Mouse (Mus musculus) erythroblast, adult 5-6 weeks (primary cell): ENCODE data around the gene Mettl5. TPM values are rescaled to one million over a fixed set of nuclear protein-coding genes. Genes with fewer than 3 reads are reported as not detected.
A peak's percentile ranks its signal among the peaks of the same experiment; 100 is the strongest.
"Not testable (repeated sequence)": the region's sequence is repeated elsewhere in the genome, so short reads cannot be mapped to it uniquely, and the experiment has no call there.

ENCODE experiments used
- ATAC-seq: replicated peaks from 2 replicates; pipeline ENCODE4 v1.8.0; 2016; ENCODE audit warnings: moderate number of reproducible peaks, mild to moderate bottlenecking, moderate TSS enrichment, inconsistent platforms; ENCODE audit not compliant: poor library complexity, low FRiP score, severe bottlenecking
- total RNA-seq, 2 experiments: library from RNA; stranded (forward) in 1 of 2; stranded (reverse) in 1 of 2; fragments of 150-400 nt in 1 of 2; fragments of 200-764, 138-1000 nt in 1 of 2; gene quantifications; 2 replicates each; pipeline versions ENCODE4 v1.2.3 to v1.2.4; 2015 to 2017; ENCODE audit warnings: low replicate concordance in 2 of 2

The Mettl5 gene
- 22.8 and 34.0 TPM in 2 replicates for total RNA-seq (2015; ENCODE audit: low replicate concordance)
- 33.3 and 50.2 TPM in 2 replicates for total RNA-seq (2017; ENCODE audit: low replicate concordance)

GRCm38 (mm10) chr2:69885451-69886305, at the start of gene Mettl5:
Mettl5 (minus strand) TSS chr2:69885615.
- peak; percentile 99 for ATAC-seq

DNA sequence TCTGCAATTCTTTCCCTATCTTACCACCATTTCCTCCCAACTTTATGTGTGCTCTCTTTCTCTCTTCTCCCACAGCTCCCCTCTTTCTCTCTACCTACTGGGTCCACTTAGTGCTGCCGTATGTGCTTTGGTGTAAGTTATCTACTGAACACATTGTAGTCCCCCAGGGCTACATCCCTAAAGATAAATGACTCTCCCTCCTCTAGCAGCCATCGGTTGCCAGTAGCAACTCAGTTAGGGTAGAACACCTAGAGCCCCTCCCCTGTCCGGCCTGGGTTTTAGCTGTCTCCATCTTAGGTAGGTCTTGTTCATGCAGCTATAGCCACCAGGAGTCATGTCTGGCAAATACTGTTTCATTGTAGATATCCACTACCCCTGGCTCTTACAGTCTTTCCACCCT, 39.5 kb upstream of the Mettl5 start:
- peak; percentile 84 for ATAC-seq

DNA sequence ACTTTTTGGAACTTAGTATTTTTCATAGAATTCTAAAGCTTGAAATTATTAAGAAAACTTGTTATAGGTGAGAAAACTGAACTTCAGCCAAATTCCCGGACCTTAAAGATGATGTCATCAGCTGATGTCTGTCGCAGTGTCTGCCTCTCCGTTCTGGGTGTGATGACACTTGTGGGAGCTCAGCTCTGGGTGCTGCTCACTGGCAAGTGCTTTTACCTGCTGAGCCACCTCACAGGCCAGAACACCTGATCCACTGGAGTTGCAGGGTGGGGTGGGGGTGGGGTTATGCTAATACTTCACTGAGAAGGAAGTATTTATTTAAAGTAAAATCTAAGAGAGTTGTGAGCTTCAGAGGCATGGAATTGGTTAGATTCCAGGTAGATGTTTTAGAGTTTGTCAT, 31.9 kb upstream of the Mettl5 start:
- ATAC-seq = no peak

- ATAC-seq = no peak
Observed at GRCm38 (mm10) chr2:69912801-69913200, 27.4 kb upstream of the Mettl5 start.

DNA sequence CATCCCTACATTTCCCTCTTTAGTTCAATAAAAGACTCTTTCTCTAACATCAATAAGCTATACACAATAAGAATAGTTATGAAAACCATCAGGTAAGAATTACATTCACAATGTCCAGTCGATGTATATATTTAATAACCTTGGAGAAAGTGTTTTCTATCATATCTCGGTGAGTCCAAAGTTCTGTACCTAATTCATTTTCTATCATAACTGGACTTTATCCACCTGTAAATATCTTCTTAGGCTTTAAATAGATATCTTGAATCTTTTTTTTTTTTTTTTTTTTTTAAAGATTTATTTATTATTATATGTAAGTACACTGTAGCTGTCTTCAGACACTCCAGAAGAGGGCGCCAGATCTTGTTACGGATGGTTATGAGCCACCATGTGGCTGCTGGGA, 22.0 kb upstream of the Mettl5 start:
- not testable (repeated sequence) for ATAC-seq

- ATAC-seq = no peak
Observed at GRCm38 (mm10) chr2:69903541-69903940, 18.1 kb upstream of the Mettl5 start.

GRCm38 (mm10) chr2:69897618-69898575, 12.5 kb upstream of the Mettl5 start:
- ATAC-seq = peak; percentile 78

- ATAC-seq = peak; percentile 90
Observed at GRCm38 (mm10) chr2:69897039-69897617, 11.7 kb upstream of the Mettl5 start, which contains the start of gene Ubr3. Ubr3 (plus strand) TSS chr2:69897246.

- ATAC-seq = no peak
Observed at GRCm38 (mm10) chr2:69896224-69896581, 10.8 kb upstream of the Mettl5 start.

- no peak for ATAC-seq
Observed at GRCm38 (mm10) chr2:69895502-69896223, 10.2 kb upstream of the Mettl5 start.

GRCm38 (mm10) chr2:69893891-69894290, 8.5 kb upstream of the Mettl5 start:
- ATAC-seq = no peak

DNA sequence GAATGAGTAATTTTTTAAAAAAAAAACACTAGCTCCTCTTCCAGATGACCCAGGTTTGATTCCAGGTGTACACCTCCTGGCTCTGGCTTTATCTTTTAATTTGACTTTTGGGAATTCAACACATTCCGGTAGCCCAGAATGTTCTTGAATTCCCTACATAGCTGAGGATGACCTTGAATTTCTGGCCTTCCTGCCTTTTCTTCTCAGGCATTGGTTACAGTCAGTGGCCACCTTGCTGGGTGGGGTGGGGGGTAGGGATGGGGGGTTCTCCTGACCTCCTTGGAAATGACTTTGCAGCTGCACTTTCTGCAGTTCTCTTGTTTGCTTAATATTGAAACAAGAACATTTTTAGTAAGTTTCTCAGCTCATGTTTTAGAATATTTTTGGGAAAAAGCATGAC, 7.7 kb upstream of the Mettl5 start:
- no peak for ATAC-seq

GRCm38 (mm10) chr2:69890843-69891242, 5.4 kb upstream of the Mettl5 start:
- no peak for ATAC-seq

DNA sequence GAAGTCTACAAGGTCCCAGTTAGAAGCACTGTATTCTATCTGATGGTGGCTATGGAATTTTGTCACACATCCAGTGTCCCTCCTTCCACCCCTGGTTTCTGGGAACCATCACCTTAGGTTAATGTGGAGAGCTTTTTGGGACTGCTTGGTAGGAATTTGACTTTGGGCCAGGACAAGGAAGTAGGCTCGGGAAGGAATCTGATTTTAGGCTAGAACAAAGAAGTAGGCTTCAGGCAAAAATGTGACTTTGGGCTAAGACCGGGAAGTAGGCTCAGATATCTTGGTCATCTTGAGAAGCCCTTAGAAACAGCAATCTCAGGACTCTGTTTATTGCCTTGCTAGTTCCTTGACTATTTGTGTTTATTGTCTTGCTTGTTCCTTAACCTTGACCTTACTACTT, 3.5 kb upstream of the Mettl5 start:
- no peak for ATAC-seq

- 0 out of 2 replicates have a peak, but pooled peaks have one; percentile 34 for ATAC-seq
Observed at GRCm38 (mm10) chr2:69885050-69885449, 365 bp downstream of the Mettl5 start.

- peak; percentile 19; the same call in 1 of the 2 replicates for ATAC-seq
Observed at GRCm38 (mm10) chr2:69884581-69884980, 834 bp downstream of the Mettl5 start.

DNA sequence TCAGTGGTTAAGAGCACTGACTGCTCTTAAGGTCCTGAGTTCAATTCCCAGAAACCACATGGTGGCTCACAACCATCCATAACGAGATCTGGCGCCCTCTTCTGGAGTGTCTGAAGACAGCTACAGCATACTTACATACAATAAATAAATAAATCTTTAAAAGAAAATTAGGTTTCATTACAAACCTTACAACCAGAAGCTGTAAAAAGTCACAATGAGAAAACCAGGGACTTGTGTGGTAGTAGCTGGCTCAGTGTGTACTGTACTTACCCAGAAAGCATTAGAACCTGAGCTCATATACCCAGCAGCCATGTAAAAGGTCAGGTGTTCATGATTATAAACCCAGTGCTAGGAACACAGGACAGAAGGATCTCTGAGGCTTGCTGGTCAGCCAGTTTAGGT, 1.4 kb downstream of the Mettl5 start:
- peak; percentile 30 for ATAC-seq

DNA sequence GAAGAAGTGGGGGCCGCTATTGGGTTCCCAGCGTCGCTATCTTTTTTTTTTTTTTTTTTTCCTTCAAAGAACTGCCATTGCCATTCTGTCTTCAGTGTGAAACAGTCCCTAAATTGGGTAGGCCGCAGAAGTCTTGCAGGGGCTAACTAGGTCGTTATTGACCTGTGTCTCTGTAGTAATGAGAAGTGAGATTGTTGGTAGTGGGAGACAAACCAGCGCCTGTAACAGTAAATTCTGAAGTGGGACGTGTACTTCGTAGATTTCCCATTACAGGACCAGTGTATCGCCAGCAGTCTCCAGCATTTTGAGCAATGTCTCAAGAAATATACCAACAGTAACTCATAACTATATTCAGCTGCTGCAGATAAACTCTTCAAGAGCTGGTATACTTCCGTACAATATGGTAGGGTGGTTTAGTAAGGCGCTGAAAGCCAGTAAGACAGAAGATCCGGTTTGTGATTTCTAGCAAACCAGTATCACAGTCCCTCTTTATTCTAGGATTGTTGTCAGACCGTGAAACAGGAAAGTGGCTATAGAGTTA, 23.2 kb downstream of the Mettl5 start:
- peak; percentile 34 for ATAC-seq

DNA sequence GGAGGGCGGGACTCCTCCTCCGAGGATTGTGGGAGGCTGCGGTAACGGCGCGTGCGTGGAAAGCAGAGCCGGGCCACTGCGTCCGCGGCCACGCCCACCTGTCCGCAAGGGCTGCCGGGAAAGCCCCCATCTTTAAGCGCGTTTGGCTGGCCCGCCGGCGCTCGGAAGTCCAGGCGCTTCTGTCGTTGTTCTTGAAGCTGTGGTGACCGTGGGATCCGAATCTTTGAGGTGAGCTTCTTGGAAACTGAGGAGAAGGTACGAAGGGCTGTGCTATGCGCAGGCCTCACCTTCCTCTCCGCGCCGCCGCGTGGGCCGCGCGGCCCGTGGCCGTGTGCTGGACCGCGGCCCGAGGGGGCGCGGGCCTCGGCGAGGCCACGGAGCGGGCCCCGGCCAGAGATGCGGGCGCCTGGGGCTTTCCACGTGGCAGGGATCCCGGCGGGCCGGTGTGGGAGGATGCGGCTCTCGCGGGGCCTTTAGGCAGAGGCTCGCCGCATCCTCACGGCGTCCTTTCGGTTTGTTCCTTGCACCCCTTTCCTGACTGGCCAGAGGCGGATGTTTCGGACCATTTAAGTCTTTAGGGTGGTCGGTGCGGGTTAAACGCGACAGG, 23.8 kb downstream of the Mettl5 start, which contains the start of gene Ssb:
Gene Ssb, plus strand, starts transcription at position 78 of the 607 bp plus-strand sequence.
- ATAC-seq = peak; percentile 96
